Mouse (Mus musculus) MEL (cell line): Measurements from ENCODE around the gene Suclg1. TPM values are rescaled to one million over a fixed set of nuclear protein-coding genes. Genes with fewer than 3 reads are reported as not detected.

Experiments used
- DNase-seq: peaks from one replicate; pipeline ENCODE4 v3.0.0; 2011; ENCODE audit warnings: low read depth, low spot score
- H3K27ac ChIP-seq: 2 replicates; pipeline ENCODE4 v1.5.1; 2012; ENCODE audit warnings: low read depth, mild to moderate bottlenecking, control low read depth, low read length, moderate library complexity; ENCODE audit not compliant: control insufficient read depth
- H3K27me3 ChIP-seq, 2 experiments: fragments of 150-350 bp in 1 of 2; sonication (generic) in 1 of 2; 2 replicates each; pipeline ENCODE4 v1.6.1; 2012; ENCODE audit warnings: low read length in 2 of 2, mild to moderate bottlenecking in 2 of 2, improper control_type of control experiment in 1 of 2, moderate library complexity in 1 of 2; ENCODE audit not compliant: insufficient read depth in 2 of 2, control insufficient read depth in 1 of 2
- H3K36me3 ChIP-seq, 2 experiments: 2 replicates each; pipeline ENCODE4 v1.6.1; 2012 to 2014; ENCODE audit warnings: low read length in 2 of 2, improper control_type of control experiment in 1 of 2, inconsistent platforms in 1 of 2, mild to moderate bottlenecking in 1 of 2; ENCODE audit not compliant: insufficient read depth in 2 of 2, control insufficient read depth in 1 of 2
- H3K4me1 ChIP-seq, 2 experiments: fragments of 150-350 bp in 1 of 2; sonication (generic) in 1 of 2; 2 replicates each; pipeline ENCODE4 v1.6.1; 2012; ENCODE audit warnings: low read length in 2 of 2, improper control_type of control experiment in 1 of 2, mild to moderate bottlenecking in 1 of 2; ENCODE audit not compliant: insufficient read depth in 2 of 2, control insufficient read depth in 1 of 2
- H3K4me3 ChIP-seq, 2 experiments: fragments of 150-350 bp in 1 of 2; sonication (generic) in 1 of 2; 2 replicates each; pipeline ENCODE4 v1.5.1; 2012; ENCODE audit warnings: low read depth in 2 of 2, low read length in 2 of 2, mild to moderate bottlenecking in 2 of 2, moderate library complexity in 2 of 2, control low read depth in 1 of 2, improper control_type of control experiment in 1 of 2; ENCODE audit not compliant: control insufficient read depth in 1 of 2, insufficient read depth in 1 of 2
- H3K79me2 ChIP-seq: 2 replicates; pipeline ENCODE4 v1.6.1; 2012; ENCODE audit warnings: mild to moderate bottlenecking, low read length, moderate library complexity; ENCODE audit not compliant: control insufficient read depth, poor library complexity, insufficient read depth
- H3K9ac ChIP-seq: 2 replicates; pipeline ENCODE4 v1.6.1; 2012; ENCODE audit warnings: low read depth, mild to moderate bottlenecking, control low read depth, low read length, moderate library complexity; ENCODE audit not compliant: control insufficient read depth, poor library complexity, severe bottlenecking
- H3K9me3 ChIP-seq: fragments of 150-350 bp; sonication (generic); replicated peaks from 2 replicates; pipeline ENCODE4 v1.6.1; 2012; ENCODE audit warnings: mild to moderate bottlenecking, low read length, improper control_type of control experiment, moderate library complexity; ENCODE audit not compliant: insufficient read depth
- CHD1 ChIP-seq: IDR thresholded peaks from 2 replicates; pipeline ENCODE4 v1.6.1; 2012; ENCODE audit warnings: low read depth, mild to moderate bottlenecking, inconsistent platforms, low read length, improper control_type of control experiment
- CHD2 ChIP-seq: IDR thresholded peaks from 2 replicates; pipeline ENCODE4 v1.6.1; 2011; ENCODE audit warnings: low read length, improper control_type of control experiment
- E2F4 ChIP-seq: IDR thresholded peaks from 2 replicates; pipeline ENCODE4 v1.6.1; 2011; ENCODE audit warnings: low read depth, low read length, improper control_type of control experiment, borderline replicate concordance
- ETS1 ChIP-seq: IDR thresholded peaks from 2 replicates; pipeline ENCODE4 v1.6.1; 2012; ENCODE audit warnings: low read depth, mild to moderate bottlenecking, inconsistent platforms, low read length, improper control_type of control experiment, moderate library complexity
- HCFC1 ChIP-seq: IDR thresholded peaks from 2 replicates; pipeline ENCODE4 v1.6.1; 2012; ENCODE audit warnings: low read depth, mild to moderate bottlenecking, inconsistent platforms, low read length, improper control_type of control experiment, moderate library complexity
- MAZ ChIP-seq: IDR thresholded peaks from 2 replicates; pipeline ENCODE4 v1.6.1; 2012; ENCODE audit warnings: low read depth, mild to moderate bottlenecking, inconsistent platforms, low read length, improper control_type of control experiment
- MEF2A ChIP-seq: IDR thresholded peaks from 2 replicates; pipeline ENCODE4 v1.6.1; 2014; ENCODE audit warnings: low read depth, mild to moderate bottlenecking, inconsistent platforms, low read length, improper control_type of control experiment; ENCODE audit not compliant: poor library complexity, insufficient replicate concordance, severe bottlenecking; ENCODE audit errors: extremely low read depth
- MYB ChIP-seq: IDR thresholded peaks from 2 replicates; pipeline ENCODE4 v1.6.1; 2011; ENCODE audit warnings: mild to moderate bottlenecking, low read depth, low read length, improper control_type of control experiment
- MYC ChIP-seq: IDR thresholded peaks from 2 replicates; pipeline ENCODE4 v1.6.1; 2011; ENCODE audit warnings: low read depth, mild to moderate bottlenecking, low read length, improper control_type of control experiment, moderate library complexity
- POLR2A ChIP-seq, 2 experiments: IDR thresholded peaks; 2 replicates each; pipeline ENCODE4 v1.6.1; 2011 to 2012; ENCODE audit warnings: low read length in 2 of 2, mild to moderate bottlenecking in 2 of 2, control low read depth in 1 of 2, improper control_type of control experiment in 1 of 2, low read depth in 1 of 2, moderate library complexity in 1 of 2; ENCODE audit not compliant: control insufficient read depth in 1 of 2, insufficient read depth in 1 of 2, poor library complexity in 1 of 2
- POLR2AphosphoS2 ChIP-seq: IDR thresholded peaks from 2 replicates; pipeline ENCODE4 v1.6.1; 2011; ENCODE audit warnings: low read length, improper control_type of control experiment
- POLR2AphosphoS5 ChIP-seq: IDR thresholded peaks from 2 replicates; pipeline ENCODE4 v1.6.1; 2012; ENCODE audit warnings: low read depth, borderline replicate concordance, mild to moderate bottlenecking, inconsistent platforms, low read length, moderate library complexity, mixed read lengths
- SIN3A ChIP-seq: IDR thresholded peaks from 2 replicates; pipeline ENCODE4 v1.6.1; 2012; ENCODE audit warnings: low read length, improper control_type of control experiment, inconsistent platforms
- TAL1 ChIP-seq: IDR thresholded peaks from 2 replicates; pipeline ENCODE4 v1.6.1; 2012; ENCODE audit warnings: mild to moderate bottlenecking, inconsistent platforms, low read length, moderate library complexity, mixed read lengths
- TCF12 ChIP-seq: IDR thresholded peaks from 2 replicates; pipeline ENCODE4 v1.6.1; 2014; ENCODE audit warnings: low read depth, mild to moderate bottlenecking, inconsistent platforms, low read length, improper control_type of control experiment, moderate library complexity
- UBTF ChIP-seq: IDR thresholded peaks from 2 replicates; pipeline ENCODE4 v1.6.1; 2012; ENCODE audit warnings: low read depth, mild to moderate bottlenecking, inconsistent platforms, low read length, improper control_type of control experiment, moderate library complexity, borderline replicate concordance; ENCODE audit not compliant: insufficient read depth
- USF1 ChIP-seq: IDR thresholded peaks from 2 replicates; pipeline ENCODE4 v1.6.1; 2014; ENCODE audit warnings: low read depth, mild to moderate bottlenecking, inconsistent platforms, low read length, improper control_type of control experiment, moderate library complexity
- ZC3H11A ChIP-seq: IDR thresholded peaks from 2 replicates; pipeline ENCODE4 v1.6.1; 2012; ENCODE audit warnings: low read depth, mild to moderate bottlenecking, inconsistent platforms, low read length, improper control_type of control experiment
- ZKSCAN1 ChIP-seq: IDR thresholded peaks from 2 replicates; pipeline ENCODE4 v1.6.1; 2012; ENCODE audit warnings: low read depth, mild to moderate bottlenecking, inconsistent platforms, low read length, improper control_type of control experiment, moderate library complexity
- ZMIZ1 ChIP-seq: IDR thresholded peaks from 2 replicates; pipeline ENCODE4 v1.6.1; 2012; ENCODE audit warnings: low read depth, mild to moderate bottlenecking, inconsistent platforms, low read length, improper control_type of control experiment, moderate library complexity
- polyA plus RNA-seq, 2 experiments: library from polyadenylated mRNA; stranded (reverse) in 1 of 2; unstranded in 1 of 2; fragments of >175 nt in 1 of 2; fragments of >200 nt in 1 of 2; gene quantifications; 2 replicates each; pipeline versions ENCODE4 v1.2.1 to v1.2.4; 2012; ENCODE audit warnings: low replicate concordance in 2 of 2, low read depth in 1 of 2; ENCODE audit not compliant: insufficient read length in 2 of 2, insufficient read depth in 1 of 2, missing spikeins in 1 of 2
- total RNA-seq: library from RNA; depleted of rRNA; stranded (reverse); fragments of 300-350 nt; gene quantifications from 2 replicates; pipeline ENCODE4 v1.2.3, GENCODE M21; 2012

The Suclg1 gene
- total and polyA plus RNA-seq, 3 experiments: 158 to 207 TPM; not detected in 1

DNA sequence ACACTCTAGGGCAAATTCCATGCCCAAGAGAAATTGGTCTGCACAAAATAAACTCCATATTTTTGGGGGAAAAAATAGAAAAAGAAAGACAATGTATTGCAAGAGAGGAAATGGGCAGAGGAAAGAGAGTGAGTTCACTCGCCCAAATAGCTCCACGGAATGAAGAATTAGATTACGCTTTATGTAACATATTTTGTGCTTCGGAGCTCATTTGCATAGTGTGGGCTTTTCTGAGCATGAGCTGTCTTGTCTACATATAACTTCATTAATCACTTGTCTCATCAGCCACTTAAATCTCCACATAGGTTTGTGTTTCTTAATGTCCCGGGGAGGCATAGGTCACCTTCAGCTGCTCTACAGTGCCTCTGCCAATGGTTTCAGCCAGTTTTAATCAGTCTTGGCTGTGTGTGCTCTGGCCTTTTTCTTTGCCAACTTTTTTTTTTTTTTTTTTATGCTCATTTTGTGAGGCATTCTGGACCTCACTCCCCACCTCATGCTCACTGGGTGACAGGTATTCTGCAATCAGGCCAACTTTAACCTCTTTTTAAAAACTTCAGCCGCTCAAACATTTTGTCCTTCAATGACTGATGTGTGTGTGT lies 13.8 kb upstream of the Suclg1 start:
- no peak for DNase-seq

DNA sequence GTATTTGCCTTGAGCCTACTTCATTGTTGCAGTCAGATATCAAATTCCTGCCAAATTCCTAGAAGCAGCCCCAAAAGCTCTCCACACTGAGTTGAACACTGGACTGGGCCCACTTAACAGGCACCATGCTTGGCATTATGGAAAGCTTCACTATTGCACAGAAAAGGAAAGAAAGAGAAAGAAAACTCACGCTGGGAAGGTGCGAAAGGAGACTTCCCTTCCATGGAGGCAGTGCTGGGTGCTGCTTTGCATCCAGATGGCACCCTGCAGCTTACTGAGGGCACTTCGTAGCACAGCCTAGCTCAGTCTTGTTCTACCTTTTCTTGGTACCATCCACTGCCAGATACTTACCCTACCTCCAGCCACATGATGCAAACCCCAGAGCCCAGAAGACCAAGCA lies 12.5 kb upstream of the Suclg1 start:
- H3K36me3 ChIP-seq: no peaks in the 10 kb centered on the region
- H3K27me3 ChIP-seq: no peaks in the 10 kb centered on the region; a peak in 1 of 4 replicates
- H3K79me2 ChIP-seq: no peaks in the 10 kb centered on the region
- no peak for DNase-seq
- no peak overlapping the region for H3K9ac ChIP-seq
- TF ChIP-seq POLR2A (IDR thresholded peaks at IDR 0.05; ENCODE audit: control insufficient read depth in 1 of 2, insufficient read depth in 1 of 2, low read depth in 1 of 2, low read length in 2 of 2, poor library complexity in 1 of 2): no peak
- TF ChIP-seq ZKSCAN1: no peak
- TF ChIP-seq POLR2AphosphoS2: no peak
- no peak for TF ChIP-seq MEF2A
- no peak for TF ChIP-seq CHD2
- no peak for TF ChIP-seq ZC3H11A
- TF ChIP-seq HCFC1: no peak
- no peak for TF ChIP-seq MYC
- TF ChIP-seq MAZ: no peak
- TF ChIP-seq E2F4: no peak
- no peak for TF ChIP-seq ZMIZ1
- no peak for TF ChIP-seq SIN3A
- no peak overlapping the region for H3K4me3 ChIP-seq
- no peaks in the 10 kb centered on the region for H3K9me3 ChIP-seq
- H3K27ac ChIP-seq: no peak overlapping the region
- H3K4me1 ChIP-seq: no peaks in the 10 kb centered on the region

More for the DNA sequence above, 13.8 kb upstream of the Suclg1 start:
- TF ChIP-seq MYB (no peak), SIN3A (no peak), MEF2A (no peak), TAL1 (no peak), POLR2AphosphoS2 (no peak), ETS1 (no peak), UBTF (no peak), POLR2AphosphoS5 (no peak), USF1 (no peak), CHD1 (no peak), TCF12 (no peak), MYC (no peak)
- H3K36me3 ChIP-seq: no peaks in the 10 kb centered on the region
- no peak overlapping the region for H3K4me3 ChIP-seq
- H3K4me1 ChIP-seq: no peaks in the 10 kb centered on the region
- H3K9me3 ChIP-seq: no peaks in the 10 kb centered on the region
- no peak overlapping the region for H3K27ac ChIP-seq
- H3K27me3 ChIP-seq: no peaks in the 10 kb centered on the region; a peak in 1 of 4 replicates
- H3K9ac ChIP-seq: no peak overlapping the region
- no peaks in the 10 kb centered on the region for H3K79me2 ChIP-seq
